Mouse (Mus musculus): ENCODE measurements around the gene Zfp993.
"Not testable (repeated sequence)": the region's sequence is repeated elsewhere in the genome, so short reads cannot be mapped to it uniquely, and the experiment has no call there.

The Zfp993 gene

GRCm38 (mm10) chr4:146610774-146611400 lies at the start of gene Zfp993:
Gene Zfp993, plus strand, starts transcription at chr4:146610961.
- in situ Hi-C loops (cut with MboI, MseI) = loop anchor here (5.0 to 25.0 kb wide), 7 partner anchors 186 to 1176 kb away; no protein-coding TSS in a partner anchor

GRCm38 (mm10) chr4:146579905-146580873 lies 30.6 kb upstream of the Zfp993 start:
- in situ Hi-C loops (cut with MboI, MseI) = loop anchor here (5.0 kb wide), 1 partner anchor 833 kb away; no protein-coding TSS in a partner anchor

- in situ Hi-C loops (cut with MboI, MseI) = loop anchor here (5.0 to 25.0 kb wide), 6 partner anchors 339 to 1184 kb away; no protein-coding TSS in a partner anchor
These were observed 7.0 kb upstream of the Zfp993 start for GRCm38 (mm10) chr4:146603578-146604399.

- in situ Hi-C loops (cut with MboI, MseI) = not testable (repeated sequence)
These were observed 33.6 kb downstream of the Zfp993 start for GRCm38 (mm10) chr4:146644367-146644766.

GRCm38 (mm10) chr4:146649641-146650040 lies 38.9 kb downstream of the Zfp993 start:
- in situ Hi-C loops (cut with MboI, MseI) = loop anchor here (5.0 to 10.0 kb wide), 3 partner anchors 518 to 685 kb away; no protein-coding TSS in a partner anchor

- in situ Hi-C loops (cut with MboI, MseI) = loop anchor here (10.0 kb wide), 2 partner anchors 595 to 685 kb away; no protein-coding TSS in a partner anchor
These were observed 39.4 kb downstream of the Zfp993 start for GRCm38 (mm10) chr4:146650115-146650514.

GRCm38 (mm10) chr4:146650639-146651038 lies 39.9 kb downstream of the Zfp993 start:
- in situ Hi-C loops (cut with MboI, MseI) = loop anchor here (10.0 kb wide), 2 partner anchors 594 to 684 kb away; no protein-coding TSS in a partner anchor
